Mouse (Mus musculus) embryonic fibroblast, embryonic 13.5 days (primary cell): ENCODE data around the gene Taf15.

Experiments used
- CTCF ChIP-seq: IDR thresholded peaks from 2 replicates; pipeline ENCODE4 v1.5.1; 2011; ENCODE audit warnings: mild to moderate bottlenecking, control low read depth, low read length, moderate library complexity, borderline replicate concordance; ENCODE audit not compliant: insufficient read depth
- POLR2A ChIP-seq: IDR thresholded peaks from 2 replicates; pipeline ENCODE4 v1.6.1; 2011; ENCODE audit warnings: low read depth, mild to moderate bottlenecking, control low read depth, low read length, moderate library complexity

DNA sequence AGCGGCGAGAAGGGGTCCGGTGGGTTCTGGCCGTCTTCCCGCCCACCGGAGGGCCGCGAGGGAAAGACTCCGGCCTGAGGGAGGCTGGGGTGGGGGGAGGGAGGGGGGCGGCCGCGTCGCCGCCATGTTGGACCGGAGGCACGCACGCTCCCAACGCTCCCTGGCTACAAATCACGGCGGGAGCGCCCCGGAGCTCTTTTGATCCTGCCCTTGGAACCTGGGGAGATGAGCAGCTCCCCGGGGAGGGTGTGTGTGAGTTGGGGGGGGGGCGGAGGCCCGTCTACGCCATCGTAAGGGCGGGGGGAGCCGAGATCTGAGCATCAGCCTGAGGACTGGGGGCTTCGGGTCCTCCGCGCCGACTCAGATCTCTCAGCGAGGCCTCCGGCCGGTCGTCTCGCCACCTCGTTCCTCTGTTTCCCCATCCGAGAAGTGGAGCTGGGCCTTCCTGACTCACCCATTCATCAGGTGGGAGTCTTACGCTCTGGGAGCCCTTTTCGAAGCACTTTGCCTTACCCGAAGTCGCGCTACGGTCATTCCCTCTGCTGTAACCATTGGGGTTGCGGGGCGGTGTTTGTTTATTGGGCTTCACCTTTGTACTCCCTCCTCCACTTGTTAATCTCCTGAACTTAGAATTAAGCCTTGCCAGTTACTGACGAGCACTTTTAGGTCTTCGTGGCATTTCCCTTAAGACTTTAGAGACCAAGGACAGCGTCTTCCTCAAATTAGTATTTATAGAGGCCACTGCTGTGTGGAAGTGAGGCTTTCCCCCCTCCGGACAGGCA, 540 bp downstream of the Taf15 start:
- TF ChIP-seq CTCF (no peak), POLR2A (no peak)
